Mouse (Mus musculus): ENCODE results near the gene Chac2. TPM values are rescaled to one million over a fixed set of nuclear protein-coding genes. Genes with fewer than 3 reads are reported as not detected.
A peak's percentile ranks its signal among the peaks of the same experiment; 100 is the strongest.
"Not testable (repeated sequence)": the region's sequence is repeated elsewhere in the genome, so short reads cannot be mapped to it uniquely, and the experiment has no call there.

Chac2 gene
- 13.0 and 15.7 TPM in 2 replicates for polyA plus RNA-seq (2016; fragmentation: Nextera tagmentation; extraction: Ambion mirVana)

GRCm38 (mm10) chr11:30985877-30986624, at the start of gene Chac2:
TSS of gene Chac2 (minus strand) at chr11:30986350.
- no peaks in the 10 kb centered on the region for H3K36me3 ChIP-seq
- H3K9ac ChIP-seq, result peak within 1 kb of the TSS; percentile 75
- H3K4me3 ChIP-seq, result peak within 1 kb of the TSS; percentile 59
- H3K27ac ChIP-seq, result peak within 1 kb of the TSS; percentile 46; the same call in 1 of the 2 replicates
- no peaks in the 10 kb centered on the region for H3K27me3 ChIP-seq
- peaks cover 6% of the 10 kb centered on the region; the same call in 1 of the 2 replicates for H3K4me1 ChIP-seq
- H3K4me2 ChIP-seq (replicated peaks), result peak within 1 kb of the TSS; percentile 81
- 2% methylated on average over 22 of the region's 22 CpGs for WGBS
- H3K9me3 ChIP-seq, result no peaks in the 10 kb centered on the region
- peak; percentile 98 for ATAC-seq (ENCODE audit: insufficient number of reproducible peaks, insufficient read depth, low FRiP score, low TSS enrichment)

- no peak overlapping the region for H3K27ac ChIP-seq
- no peaks in the 10 kb centered on the region for H3K27me3 ChIP-seq
- 92% methylated on average over 4 of the region's 4 CpGs for WGBS
- H3K36me3 ChIP-seq, result peaks cover 12% of the 10 kb centered on the region
- no peak overlapping the region for H3K4me2 ChIP-seq (replicated peaks)
- no peak overlapping the region for H3K4me3 ChIP-seq
- H3K9me3 ChIP-seq, result no peaks in the 10 kb centered on the region; the same call in 1 of the 2 replicates
- no peak overlapping the region for H3K9ac ChIP-seq
- H3K4me1 ChIP-seq, result no peaks in the 10 kb centered on the region
- ATAC-seq (ENCODE audit: insufficient number of reproducible peaks, insufficient read depth, low FRiP score, low TSS enrichment), result no peak
Measured at GRCm38 (mm10) chr11:31034958-31035357, 48.8 kb upstream of the Chac2 start.

- H3K27me3 ChIP-seq; H3K4me2 ChIP-seq (replicated peaks); H3K4me1 ChIP-seq; ATAC-seq (ENCODE audit: insufficient number of reproducible peaks, insufficient read depth, low FRiP score, low TSS enrichment); H3K9ac ChIP-seq; H3K36me3 ChIP-seq; H3K27ac ChIP-seq; H3K9me3 ChIP-seq; H3K4me3 ChIP-seq: not testable (repeated sequence)
- 69% methylated on average over 15 of the region's 15 CpGs for WGBS
Measured at GRCm38 (mm10) chr11:31017466-31017865, 31.3 kb upstream of the Chac2 start.

DNA sequence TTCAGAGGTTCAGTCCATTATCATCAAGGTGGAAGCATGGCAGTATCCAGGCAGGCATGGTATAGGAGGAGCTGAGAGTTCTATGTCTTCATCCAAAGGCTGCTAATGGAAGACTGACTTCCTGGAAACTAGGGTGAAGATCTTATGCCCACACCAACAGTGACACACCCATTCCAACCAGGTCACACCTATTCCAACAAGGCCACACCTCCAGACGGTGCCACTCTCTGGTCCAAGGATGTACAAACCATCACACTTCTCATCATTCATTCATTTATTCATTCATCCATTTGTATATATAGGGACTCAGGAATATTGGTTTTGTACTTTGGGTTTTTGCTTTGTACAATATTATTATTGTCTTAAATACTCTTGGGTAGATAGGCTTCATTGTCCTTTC, 23.5 kb upstream of the Chac2 start:
- not testable (repeated sequence) for ATAC-seq (ENCODE audit: insufficient number of reproducible peaks, insufficient read depth, low FRiP score, low TSS enrichment)

DNA sequence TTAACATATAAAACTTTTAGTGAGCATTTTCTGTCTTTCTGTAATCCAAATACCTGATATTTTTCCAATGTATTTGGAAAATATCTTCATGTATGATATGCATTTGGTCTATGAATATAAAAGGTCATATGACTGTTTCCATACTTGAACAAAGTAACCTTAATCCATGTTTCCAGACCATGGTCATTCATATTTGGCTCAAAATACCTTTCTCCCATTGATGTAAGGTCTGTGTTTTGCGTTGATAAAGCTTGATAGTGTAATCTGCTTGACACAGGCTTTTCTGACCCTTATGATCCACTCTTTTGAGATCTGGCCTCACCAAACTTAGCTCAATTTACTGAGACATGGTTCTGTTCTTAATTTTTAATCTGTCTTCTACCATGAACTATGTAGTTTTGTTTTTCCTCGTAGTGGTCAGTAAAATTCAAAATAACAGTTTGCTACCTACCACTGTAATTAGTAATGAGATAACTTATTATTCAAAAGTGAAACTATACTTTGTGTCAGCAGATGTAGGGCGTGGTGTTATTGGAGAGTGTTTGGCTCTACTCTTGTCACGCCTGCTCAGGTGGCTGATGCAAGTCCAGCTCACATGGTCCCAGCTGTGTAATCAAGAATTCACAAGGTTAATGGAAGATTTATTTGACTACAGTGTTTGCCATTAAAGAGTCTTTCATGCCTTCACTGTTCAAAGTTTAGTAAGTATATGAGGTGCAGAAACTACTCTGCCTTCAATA, 15.2 kb upstream of the Chac2 start:
- WGBS, result 92% methylated on average over 4 of the region's 4 CpGs
- ATAC-seq (ENCODE audit: insufficient number of reproducible peaks, insufficient read depth, low FRiP score, low TSS enrichment), result no peak
- Histone ChIP-seq H3K4me3 (no peak overlapping the region), H3K4me1 (no peaks in the 10 kb centered on the region), H3K9ac (no peak overlapping the region), H3K4me2 (replicated peaks) (no peak overlapping the region), H3K27me3 (no peaks in the 10 kb centered on the region), H3K27ac (no peak overlapping the region), H3K36me3 (0 out of 2 replicates have a peak, but pooled peaks cover 3% of the 10 kb centered on the region), H3K9me3 (no peaks in the 10 kb centered on the region)

More for the DNA sequence above, 23.5 kb upstream of the Chac2 start:
- WGBS, result 94% methylated on average over 1 of the region's 1 CpGs
- H3K27me3 ChIP-seq; H3K9ac ChIP-seq; H3K4me2 ChIP-seq (replicated peaks); H3K27ac ChIP-seq; H3K36me3 ChIP-seq; H3K9me3 ChIP-seq; H3K4me1 ChIP-seq; H3K4me3 ChIP-seq: not testable (repeated sequence)

GRCm38 (mm10) chr11:31000028-31000427, 13.9 kb upstream of the Chac2 start:
- Histone ChIP-seq H3K36me3 (no peaks in the 10 kb centered on the region), H3K4me3 (no peak overlapping the region), H3K4me2 (replicated peaks) (no peak overlapping the region), H3K4me1 (no peaks in the 10 kb centered on the region), H3K9me3 (no peaks in the 10 kb centered on the region), H3K9ac (no peak overlapping the region), H3K27ac (no peak overlapping the region), H3K27me3 (no peaks in the 10 kb centered on the region)
- WGBS, result 85% methylated on average over 2 of the region's 2 CpGs
- ATAC-seq (ENCODE audit: insufficient number of reproducible peaks, insufficient read depth, low FRiP score, low TSS enrichment), result no peak

GRCm38 (mm10) chr11:30998704-30999103, 12.6 kb upstream of the Chac2 start:
- H3K4me1 ChIP-seq, result no peaks in the 10 kb centered on the region
- no peak overlapping the region for H3K27ac ChIP-seq
- H3K4me2 ChIP-seq (replicated peaks), result no peak overlapping the region
- H3K9me3 ChIP-seq, result no peaks in the 10 kb centered on the region
- no peak overlapping the region for H3K4me3 ChIP-seq
- H3K27me3 ChIP-seq, result no peaks in the 10 kb centered on the region
- H3K36me3 ChIP-seq, result no peaks in the 10 kb centered on the region
- 81% methylated on average over 2 of the region's 2 CpGs for WGBS
- H3K9ac ChIP-seq, result no peak overlapping the region
- no peak for ATAC-seq (ENCODE audit: insufficient number of reproducible peaks, insufficient read depth, low FRiP score, low TSS enrichment)

DNA sequence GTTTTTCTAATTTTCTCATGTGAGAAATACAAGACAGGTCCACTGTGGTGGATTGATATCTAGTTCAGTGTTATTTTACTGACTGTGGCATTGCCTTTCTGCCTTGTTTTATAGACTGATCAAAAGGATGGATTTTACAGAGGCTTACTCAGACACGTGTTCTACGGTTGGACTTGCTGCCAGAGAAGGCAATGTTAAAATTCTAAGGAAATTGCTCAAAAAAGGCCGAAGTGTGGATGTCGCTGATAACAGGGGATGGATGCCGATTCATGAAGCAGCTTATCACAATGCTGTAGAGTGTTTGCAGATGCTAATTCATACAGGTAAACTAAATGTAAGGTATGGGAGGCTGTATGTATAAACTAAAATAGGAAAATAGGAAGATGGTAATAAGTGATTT, 12.0 kb upstream of the Chac2 start:
- ATAC-seq (ENCODE audit: insufficient number of reproducible peaks, insufficient read depth, low FRiP score, low TSS enrichment), result no peak
- Histone ChIP-seq H3K9ac (no peak overlapping the region), H3K9me3 (no peaks in the 10 kb centered on the region), H3K27me3 (no peaks in the 10 kb centered on the region), H3K4me2 (replicated peaks) (no peak overlapping the region), H3K27ac (no peak overlapping the region), H3K36me3 (no peaks in the 10 kb centered on the region), H3K4me1 (no peaks in the 10 kb centered on the region), H3K4me3 (no peak overlapping the region)
- 90% methylated on average over 5 of the region's 5 CpGs for WGBS

- no peak overlapping the region for H3K27ac ChIP-seq
- no peaks in the 10 kb centered on the region for H3K36me3 ChIP-seq
- H3K4me2 ChIP-seq (replicated peaks), result no peak overlapping the region
- H3K4me1 ChIP-seq, result no peaks in the 10 kb centered on the region
- H3K4me3 ChIP-seq, result no peak overlapping the region
- ATAC-seq (ENCODE audit: insufficient number of reproducible peaks, insufficient read depth, low FRiP score, low TSS enrichment), result no peak
- no peaks in the 10 kb centered on the region for H3K9me3 ChIP-seq
- H3K27me3 ChIP-seq, result no peaks in the 10 kb centered on the region
- no peak overlapping the region for H3K9ac ChIP-seq
- 88% methylated on average over 3 of the region's 3 CpGs for WGBS
Measured at GRCm38 (mm10) chr11:30996670-30997069, 10.5 kb upstream of the Chac2 start.

DNA sequence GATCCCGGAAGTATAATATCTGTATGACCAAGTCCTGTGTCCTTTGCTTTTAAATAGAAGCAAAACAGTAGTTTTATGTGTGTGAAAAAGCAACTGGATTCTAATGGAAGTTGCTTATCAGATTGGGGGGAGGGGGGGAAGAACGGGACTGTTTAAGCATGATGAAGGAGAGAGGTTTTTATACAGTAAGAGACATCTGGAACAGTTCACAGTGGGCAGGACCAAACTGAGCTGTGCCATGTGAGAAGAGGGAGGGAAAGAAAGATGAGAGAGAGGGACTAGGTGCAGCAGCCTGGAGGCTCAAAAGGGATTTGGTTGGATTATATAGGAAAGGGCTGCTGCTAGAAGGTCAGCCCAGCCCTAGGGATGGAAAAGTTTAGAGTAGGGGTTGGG, 471 bp upstream of the Chac2 start:
- 2% methylated on average over 2 of the region's 2 CpGs for WGBS
- peak; percentile 86 for ATAC-seq (ENCODE audit: insufficient number of reproducible peaks, insufficient read depth, low FRiP score, low TSS enrichment)
- Histone ChIP-seq H3K9ac (peak overlapping the region; percentile 75), H3K27ac (peak overlapping the region; percentile 26; the same call in 1 of the 2 replicates), H3K4me2 (replicated peaks) (peak overlapping the region; percentile 81), H3K4me3 (peak overlapping the region; percentile 59), H3K36me3 (no peaks in the 10 kb centered on the region), H3K27me3 (no peaks in the 10 kb centered on the region), H3K4me1 (peaks cover 6% of the 10 kb centered on the region; the same call in 1 of the 2 replicates), H3K9me3 (no peaks in the 10 kb centered on the region)

DNA sequence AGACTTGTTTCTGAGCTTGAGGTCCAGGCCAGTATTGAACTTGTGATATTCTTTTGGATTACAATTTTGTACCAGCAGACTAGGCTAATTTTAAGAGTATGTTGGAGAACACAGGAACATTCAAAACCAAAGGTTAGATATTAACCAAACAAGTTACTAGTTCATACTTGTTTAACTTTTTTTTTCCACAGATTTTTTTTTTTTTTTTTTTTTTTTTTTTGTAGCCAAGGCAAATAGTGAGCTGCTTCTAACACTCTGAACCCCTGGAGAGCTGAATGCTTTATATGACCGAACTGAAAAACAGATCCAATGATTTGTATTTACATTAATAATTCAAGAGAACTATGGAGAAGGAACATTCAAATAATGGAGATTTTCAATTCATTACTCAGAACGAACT, 913 bp downstream of the Chac2 start:
- Histone ChIP-seq H3K4me1 (peaks cover 6% of the 10 kb centered on the region; the same call in 1 of the 2 replicates), H3K9ac (no peak overlapping the region), H3K4me2 (replicated peaks) (peak overlapping the region; percentile 81; the same call in 1 of the 2 replicates), H3K27me3 (no peaks in the 10 kb centered on the region), H3K4me3 (no peak overlapping the region), H3K27ac (no peak overlapping the region), H3K36me3 (no peaks in the 10 kb centered on the region), H3K9me3 (no peaks in the 10 kb centered on the region)
- WGBS, result 60% methylated on average over 2 of the region's 2 CpGs
- ATAC-seq (ENCODE audit: insufficient number of reproducible peaks, insufficient read depth, low FRiP score, low TSS enrichment), result no peak

GRCm38 (mm10) chr11:30954279-30954725, 31.8 kb downstream of the Chac2 start, which contains the start of gene Erlec1:
TSS of gene Erlec1 (minus strand) at chr11:30954335.
- peaks cover 9% of the 10 kb centered on the region; the same call in 1 of the 2 replicates for H3K4me1 ChIP-seq
- H3K9me3 ChIP-seq, result peaks cover 9% of the 10 kb centered on the region
- 1% methylated on average over 34 of the region's 40 CpGs for WGBS
- H3K27ac ChIP-seq, result peak within 1 kb of the TSS; percentile 81
- peak within 1 kb of the TSS; percentile 83 for H3K9ac ChIP-seq
- H3K36me3 ChIP-seq, result peaks cover 11% of the 10 kb centered on the region; the same call in 1 of the 2 replicates
- H3K4me2 ChIP-seq (replicated peaks), result peak within 1 kb of the TSS; percentile 66
- no peaks in the 10 kb centered on the region for H3K27me3 ChIP-seq
- H3K4me3 ChIP-seq, result peak within 1 kb of the TSS; percentile 80
- peak; percentile 99 for ATAC-seq (ENCODE audit: insufficient number of reproducible peaks, insufficient read depth, low FRiP score, low TSS enrichment)
